Mouse (Mus musculus) frontal cortex, postnatal 36 days (tissue): Measurements from ENCODE around the gene Cdc25b.

Experiments used
- DNase-seq, 2 experiments: peaks; one replicate each; pipeline ENCODE4 v3.0.0; 2022; ENCODE audit warnings: low spot score in 2 of 2

Cdc25b gene

GRCm38 (mm10) chr2:131190344-131191004 lies 3.7 kb downstream of the Cdc25b start:
- no peak for DNase-seq

DNA sequence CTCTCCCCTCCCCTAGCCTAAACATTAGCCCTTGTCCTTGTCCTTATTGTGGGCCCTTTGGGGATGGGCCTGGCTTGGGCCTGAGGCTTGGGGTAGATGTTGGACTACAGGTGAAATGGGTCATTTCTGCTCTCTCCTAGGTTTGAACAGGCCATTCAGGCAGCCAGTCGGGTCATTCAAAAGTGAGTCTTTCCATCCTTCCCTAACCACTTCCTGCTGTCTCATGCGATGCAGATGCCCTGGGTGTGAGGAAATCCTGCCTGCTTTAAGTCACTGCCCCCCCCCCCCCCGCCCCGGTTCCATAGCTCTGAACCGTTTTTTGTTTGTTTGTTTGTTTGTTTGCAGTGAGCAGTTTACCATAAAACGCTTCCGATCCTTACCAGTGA lies 4.2 kb downstream of the Cdc25b start:
- no peak for DNase-seq

- DNase-seq, result no peak
These were observed 10.0 kb downstream of the Cdc25b start for GRCm38 (mm10) chr2:131196606-131197316.

- no peak for DNase-seq
These were observed 14.0 kb downstream of the Cdc25b start for GRCm38 (mm10) chr2:131200710-131201109.

- no peak for DNase-seq
These were observed 14.5 kb downstream of the Cdc25b start for GRCm38 (mm10) chr2:131201262-131201661.

- DNase-seq, result no peak
These were observed 17.2 kb downstream of the Cdc25b start for GRCm38 (mm10) chr2:131203816-131204409.

DNA sequence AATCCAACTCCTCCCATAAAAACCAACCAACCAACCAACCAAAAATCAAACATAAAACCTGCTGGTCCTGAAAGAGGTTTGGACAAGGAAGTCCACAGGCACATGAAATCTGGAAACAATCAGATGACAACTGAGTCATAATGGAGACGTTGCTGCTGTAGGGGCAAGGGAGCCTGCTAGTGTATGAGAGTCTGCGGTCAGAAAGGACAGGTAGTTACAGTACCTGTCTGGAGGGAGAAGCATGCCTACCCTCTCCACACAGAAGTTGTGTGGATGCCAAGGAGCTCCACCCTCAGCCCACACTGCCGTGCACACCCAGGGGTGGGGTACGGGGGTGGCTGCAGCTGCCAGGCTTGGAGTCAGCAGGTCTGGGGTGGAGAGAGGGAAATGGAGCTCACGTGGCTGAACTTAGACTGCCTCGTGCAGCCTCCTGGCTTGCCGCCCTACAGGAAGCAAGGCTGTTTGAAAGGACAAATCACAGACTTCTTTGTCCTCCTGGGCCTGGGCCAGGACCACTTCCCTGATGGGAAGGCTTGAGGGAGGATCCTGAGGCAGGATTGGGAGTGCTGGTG lies 17.7 kb downstream of the Cdc25b start:
- peak; percentile 77 to 90 for DNase-seq

GRCm38 (mm10) chr2:131205521-131206182 lies 18.9 kb downstream of the Cdc25b start:
- no peak for DNase-seq

DNA sequence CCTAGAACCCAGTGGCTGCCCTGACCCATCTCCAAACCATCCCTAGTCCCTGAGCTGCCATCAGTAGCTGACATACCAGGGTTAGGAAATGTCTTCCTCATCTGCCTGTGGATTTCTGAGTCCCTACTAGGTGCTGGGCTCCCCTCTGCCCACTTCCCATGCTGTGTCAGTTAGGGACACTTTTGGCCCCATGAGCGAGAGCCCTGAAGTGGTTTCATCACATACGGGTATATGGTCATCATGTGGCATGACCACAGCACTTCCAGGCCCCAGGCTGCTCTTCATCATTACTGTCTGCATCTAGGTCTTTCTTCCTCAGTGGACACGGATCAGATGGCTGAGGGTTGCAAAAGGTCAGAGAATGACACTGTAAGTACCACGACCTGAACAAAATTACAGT lies 20.0 kb downstream of the Cdc25b start, which contains the start of gene Ap5s1:
Gene Ap5s1, plus strand, starts transcription at position 301 of the 400 bp plus-strand sequence.
- no peak for DNase-seq

GRCm38 (mm10) chr2:131208356-131208755 lies 21.6 kb downstream of the Cdc25b start:
- no peak for DNase-seq

- no peak for DNase-seq
These were observed 22.5 kb downstream of the Cdc25b start for GRCm38 (mm10) chr2:131209125-131209795.

GRCm38 (mm10) chr2:131209969-131210792 lies 23.4 kb downstream of the Cdc25b start:
- peak; percentile 96 to 97 for DNase-seq

DNA sequence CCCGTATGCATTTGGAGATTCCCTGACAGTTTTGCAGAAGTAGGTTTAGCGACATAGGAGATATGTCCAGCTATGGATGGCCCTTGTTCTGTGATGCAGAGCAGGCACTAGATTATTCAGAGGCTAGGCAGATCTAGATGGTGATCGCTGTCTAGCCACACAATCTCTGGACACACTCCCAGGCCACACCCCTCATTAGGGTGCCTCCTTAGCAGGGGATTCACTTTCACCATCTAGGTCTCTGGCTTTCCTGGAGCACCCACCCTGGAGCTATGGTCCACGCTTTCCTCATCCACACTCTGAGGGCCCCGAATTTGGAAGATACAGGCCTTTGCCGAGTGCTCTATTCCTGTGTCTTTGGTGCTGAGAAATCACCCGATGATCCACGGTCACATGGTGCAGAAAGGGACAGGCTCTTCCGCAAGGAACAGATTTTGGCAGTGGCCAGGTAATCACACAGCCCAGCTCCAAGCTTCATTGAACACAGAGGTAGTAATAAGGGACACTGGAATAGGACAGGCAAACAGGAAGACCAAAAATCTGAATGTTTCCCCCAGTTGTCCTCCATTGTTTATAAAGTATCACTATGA lies 24.4 kb downstream of the Cdc25b start:
- peak; percentile 18 to 29 for DNase-seq

DNA sequence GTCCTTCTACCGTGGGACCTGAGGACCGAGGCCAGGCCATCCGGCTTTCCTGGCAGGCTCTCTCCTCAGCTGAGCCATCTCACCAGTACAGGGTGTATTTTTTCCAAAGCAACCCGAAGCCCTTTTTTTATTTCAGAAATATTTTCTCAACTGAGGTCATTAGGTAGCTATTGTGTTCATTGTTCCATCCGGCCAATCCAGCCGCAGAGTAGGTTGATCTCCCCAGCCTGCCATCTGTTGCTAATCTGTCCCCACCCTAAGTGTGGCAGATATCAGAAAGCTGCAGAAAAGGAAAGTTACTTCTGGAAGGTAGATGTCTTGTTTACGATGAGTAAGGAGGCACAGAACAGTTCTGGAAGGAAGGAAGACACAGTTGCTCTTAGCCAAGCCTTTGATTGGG lies 27.0 kb downstream of the Cdc25b start:
- no peak for DNase-seq

GRCm38 (mm10) chr2:131215941-131216858 lies 29.5 kb downstream of the Cdc25b start:
- DNase-seq, result no peak

DNA sequence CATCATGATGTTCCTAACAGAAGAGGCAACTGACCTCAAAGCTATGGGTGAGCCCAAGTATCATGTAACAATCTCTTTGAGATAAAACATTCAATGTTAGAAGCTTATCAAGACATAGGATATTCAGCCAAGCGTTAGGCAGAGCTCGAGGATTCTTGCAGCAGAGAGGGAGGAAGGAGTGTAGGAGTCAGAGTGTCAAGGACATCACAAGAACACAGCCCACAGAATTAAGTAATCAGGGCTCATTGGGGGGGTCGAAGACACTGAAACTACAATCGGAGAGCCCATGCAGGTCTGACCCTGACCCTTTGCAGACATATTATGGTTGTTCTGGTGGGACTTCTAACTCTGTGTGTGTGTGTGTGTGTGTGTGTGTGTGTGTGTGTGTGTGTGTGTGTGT lies 33.3 kb downstream of the Cdc25b start:
- no peak for DNase-seq

- DNase-seq, result no peak
These were observed 35.2 kb downstream of the Cdc25b start for GRCm38 (mm10) chr2:131221853-131222515.

GRCm38 (mm10) chr2:131222562-131222961 lies 35.8 kb downstream of the Cdc25b start:
- no peak for DNase-seq

GRCm38 (mm10) chr2:131223569-131223968 lies 36.8 kb downstream of the Cdc25b start:
- no peak for DNase-seq
